Mouse (Mus musculus) urinary bladder, postnatal 14 days (tissue): ENCODE data around the gene Olfr1215.
"Not testable (repeated sequence)": the region's sequence is repeated elsewhere in the genome, so short reads cannot be mapped to it uniquely, and the experiment has no call there.

Source experiments
- DNase-seq: peaks from one replicate; pipeline ENCODE4 v3.0.0; 2021; ENCODE audit warnings: low spot score

Gene Olfr1215

GRCm38 (mm10) chr2:89006873-89007272, at the start of gene Olfr1215:
Gene Olfr1215 (minus strand): TSS chr2:89006973.
- DNase-seq, result no peak

DNA sequence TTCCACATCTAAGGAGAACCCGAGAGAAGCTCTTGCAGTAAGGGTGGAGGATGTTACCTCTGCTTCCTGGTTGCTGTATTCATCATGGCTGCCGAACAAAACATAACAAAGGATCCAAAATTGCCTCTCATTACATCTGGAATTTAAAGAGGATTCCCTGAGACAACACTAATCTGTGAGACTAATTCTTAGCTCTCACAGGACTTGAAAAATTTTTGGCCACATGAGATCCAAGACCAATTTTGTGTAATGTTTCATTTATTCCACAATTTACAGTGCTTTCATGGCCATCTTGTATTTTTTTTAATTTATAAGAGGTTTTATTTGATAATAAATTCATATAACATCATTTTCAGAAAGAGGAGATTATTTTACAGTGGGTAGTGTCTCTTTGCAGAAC, 25.2 kb upstream of the Olfr1215 start, which contains the start of gene Olfr1217:
Gene Olfr1217 (minus strand): TSS at position 101 of the 400 bp plus-strand sequence.
- DNase-seq, result no peak

- not testable (repeated sequence) for DNase-seq
Observed at GRCm38 (mm10) chr2:89021436-89021835, 14.7 kb upstream of the Olfr1215 start.

GRCm38 (mm10) chr2:89018240-89018639, 11.5 kb upstream of the Olfr1215 start, which contains the start of gene Olfr1216:
Gene Olfr1216 (minus strand): TSS chr2:89018340.
- no peak for DNase-seq

- no peak for DNase-seq
Observed at GRCm38 (mm10) chr2:88992553-88992952, 14.2 kb downstream of the Olfr1215 start, which contains the start of gene Olfr1214. Gene Olfr1214 (minus strand): TSS chr2:88992653.

GRCm38 (mm10) chr2:88980181-88980580, 26.6 kb downstream of the Olfr1215 start, which contains the start of gene Gm13762:
Gene Gm13762 (minus strand): TSS chr2:88980281.
- DNase-seq, result no peak

DNA sequence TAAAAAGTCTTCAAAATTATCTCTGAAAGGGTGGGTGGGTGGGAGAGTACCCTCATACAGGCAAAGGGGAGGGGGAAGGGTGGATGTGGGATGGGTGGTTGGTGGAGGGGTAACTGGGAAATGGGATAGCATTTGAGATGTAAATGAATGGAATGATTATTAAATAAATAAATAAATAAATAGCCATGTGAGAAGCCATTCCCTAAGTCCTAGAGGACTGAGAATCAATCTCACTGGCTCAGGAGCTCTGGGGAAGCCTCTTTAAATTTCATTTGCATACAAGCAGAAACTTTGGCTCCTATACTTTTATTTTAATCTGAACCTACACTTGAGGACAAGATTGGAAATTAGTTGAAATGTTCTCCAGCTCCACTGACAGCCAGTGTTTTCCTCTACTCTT, 53.1 kb downstream of the Olfr1215 start, which contains the start of gene Olfr1212:
Gene Olfr1212 (plus strand): TSS at position 301 of the 400 bp plus-strand sequence.
- DNase-seq, result no peak
